9 mouse cellular contexts compared by ENCODE assay signal in the genomic region with DNA sequence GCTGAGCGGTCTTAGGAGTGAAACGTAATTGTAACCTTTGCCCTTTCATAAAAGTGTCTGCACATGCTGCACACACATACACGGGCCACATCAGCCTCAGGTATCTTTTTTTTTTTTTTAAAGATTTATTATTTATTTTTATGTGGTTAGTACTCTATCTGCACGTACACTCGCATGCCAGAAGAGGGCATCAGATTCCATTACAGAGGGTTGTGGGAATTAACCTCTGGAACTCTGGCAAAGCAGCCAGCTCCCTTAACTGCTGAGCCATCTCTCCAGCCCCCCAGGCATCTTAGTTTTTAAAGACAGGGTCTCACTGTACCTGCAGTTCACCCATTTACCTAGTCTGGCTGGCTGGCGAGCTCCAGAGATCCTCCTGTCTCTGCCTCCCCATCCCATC. TPM values are rescaled to one million over a fixed set of nuclear protein-coding genes. Genes with fewer than 3 reads are reported as not detected.
DNase-seq lines count a peak whose midpoint lies in the region; ATAC-seq and TF ChIP-seq lines count a peak whose summit lies in the region.
"Had no signal": no experiment of that assay in that cellular context is flagged by ENCODE, and none has a peak within 500 bp of the region (broad histone marks: within the 10 kb centered on the region; RNA-seq: fewer than 3 reads in every experiment).

No protein-coding gene starts in this region.

- H3K9ac ChIP-seq in kidney, postnatal 0 days (ENCODE audit: low read depth, low read length), result no peak overlapping the region
- H3K9ac ChIP-seq in ES-E14 (ENCODE audit: insufficient read depth, low read depth, low read length, poor library complexity, severe bottlenecking), result 0 out of 2 replicates have a peak overlapping the region, but pooled peaks have one; percentile 6
- no peak overlapping the region for H3K9ac ChIP-seq in limb, embryonic 12.5 days (replicated peaks)

- in situ Hi-C loops in ES-E14 (cut with MboI; ENCODE audit: low sequenced_read_pairs in 2 of 2, unreplicated experiment in 2 of 2), result no loop called here

- peaks cover 3% of the 10 kb centered on the region for H3K4me1 ChIP-seq in kidney, postnatal 0 days (replicated peaks; ENCODE audit: insufficient read depth, low read length)
- peaks cover 2 to 16% of the 10 kb centered on the region in 2 experiments; a peak in 2 of 4 replicates for H3K4me1 ChIP-seq in ES-E14 (ENCODE audit: control insufficient read depth in 2 of 2, insufficient read depth in 2 of 2, low read length in 2 of 2, poor library complexity in 1 of 2)
- peaks cover 17% of the 10 kb centered on the region for H3K4me1 ChIP-seq in limb, embryonic 12.5 days (replicated peaks)

- H3K9me3 ChIP-seq in kidney, postnatal 0 days (replicated peaks; ENCODE audit: low read length), result no peaks in the 10 kb centered on the region
- no peaks in the 10 kb centered on the region for H3K9me3 ChIP-seq in ES-E14 (ENCODE audit: control insufficient read depth, insufficient read depth, low read depth, low read length)
- H3K9me3 ChIP-seq in limb, embryonic 12.5 days, result no peaks in the 10 kb centered on the region; the same call in 1 of the 2 replicates

- H3K27me3 ChIP-seq in kidney, postnatal 0 days (ENCODE audit: insufficient read depth, low read length), result no peaks in the 10 kb centered on the region
- no peaks in the 10 kb centered on the region for H3K27me3 ChIP-seq in limb, embryonic 12.5 days

- no peak for DNase-seq in kidney, postnatal 0 days (ENCODE audit: low spot score)
- no peak for DNase-seq in kidney, adult 9 months
- peak; percentile 61 for DNase-seq in 3T3-L1 (ENCODE audit: low read depth, low spot score)
- no peak for DNase-seq in ES-E14 (ENCODE audit: low read depth, low spot score)
- no peak for DNase-seq in retina, postnatal 1 day
- DNase-seq in yolk sac, embryonic 10.5 days (ENCODE audit: low spot score), result no peak
- DNase-seq: cerebellum, adult 9-10 months; right cerebral cortex, postnatal 4 days had no signal

- H3K4me2 ChIP-seq in kidney, postnatal 0 days (ENCODE audit: low read length), result no peak overlapping the region
- H3K4me2 ChIP-seq in limb, embryonic 12.5 days, result peak overlapping the region; percentile 77; the same call in 1 of the 2 replicates

- 82% methylated on average over 6 of the region's 6 CpGs for WGBS in kidney, postnatal 0 days
- 88% methylated on average over 6 of the region's 6 CpGs for WGBS in limb, embryonic 12.5 days

- peak overlapping the region; percentile 66; the same call in 1 of the 2 replicates for H3K27ac ChIP-seq in kidney, postnatal 0 days
- no peak overlapping the region; the same call in 1 of the 2 replicates for H3K27ac ChIP-seq in ES-E14 (ENCODE audit: insufficient read depth, low read depth, low read length, poor library complexity, severe bottlenecking)
- peak overlapping the region; percentile 87; the same call in 1 of the 2 replicates for H3K27ac ChIP-seq in limb, embryonic 12.5 days

- ATAC-seq in kidney, postnatal 0 days (replicated peaks; ENCODE audit: low FRiP score, low read depth), result no peak
- no peak for ATAC-seq in limb, embryonic 12.5 days (ENCODE audit: insufficient number of reproducible peaks, insufficient read depth, low FRiP score, low TSS enrichment, low read depth)

- no peak overlapping the region for H3K4me3 ChIP-seq in kidney, postnatal 0 days (replicated peaks; ENCODE audit: low read depth, low read length)
- no peak overlapping the region for H3K4me3 ChIP-seq in ES-E14 (ENCODE audit: insufficient read depth in 1 of 2, low read depth in 1 of 2, low read length in 2 of 2, poor library complexity in 1 of 2, severe bottlenecking in 1 of 2)
- H3K4me3 ChIP-seq in limb, embryonic 12.5 days (replicated peaks), result no peak overlapping the region

- 0 out of 2 replicates have a peak, but pooled peaks have one; percentile 8 for TF ChIP-seq CTCF in kidney, postnatal 0 days (IDR thresholded peaks at IDR 0.05; ENCODE audit: low read depth)

- H3K36me3 ChIP-seq in kidney, postnatal 0 days (ENCODE audit: insufficient read depth, low read length), result peaks cover 42% of the 10 kb centered on the region
- peaks cover 22% of the 10 kb centered on the region; the same call in 1 of the 2 replicates for H3K36me3 ChIP-seq in ES-E14 (ENCODE audit: control insufficient read depth, insufficient read depth, low read length, poor library complexity, severe bottlenecking)
- peaks cover 90% of the 10 kb centered on the region for H3K36me3 ChIP-seq in limb, embryonic 12.5 days

TF ChIP-seq in ES-E14, 5 proteins besides CTCF, POLR2A, EP300 and RAD21:
- TF ChIP-seq HCFC1 (IDR thresholded peaks at IDR 0.05; ENCODE audit: borderline replicate concordance, insufficient read depth, low read length), result no peak
- TF ChIP-seq CHD2 (IDR thresholded peaks at IDR 0.05; ENCODE audit: low read depth, low read length), result no peak
- TF ChIP-seq ZC3H11A (IDR thresholded peaks at IDR 0.05; ENCODE audit: borderline replicate concordance, low read depth, low read length), result no peak
- no peak for TF ChIP-seq MAFK (IDR thresholded peaks at IDR 0.05; ENCODE audit: insufficient read depth, low read depth, low read length)
- peak; percentile 41; the same call in 1 of the 2 replicates for TF ChIP-seq ZNF384 (IDR thresholded peaks at IDR 0.05; ENCODE audit: low read depth, low read length)

RNA-seq across cellular contexts. Expression of a gene that starts 11.9 kb away (rescaled TPM):
- polyA plus RNA-seq in kidney, postnatal 0 days (2015; fragmentation: Nextera tagmentation; extraction: Ambion mirVana), result 21.8 and 27.9 TPM in 2 replicates
- total RNA-seq in ES-E14 (2012; rRNA removed), result 36.7 and 61.9 TPM in 2 replicates
- polyA plus RNA-seq in limb, embryonic 12.5 days (2016; fragmentation: Nextera tagmentation; extraction: Ambion mirVana), result 30.7 and 36.2 TPM in 2 replicates

RNA-seq across cellular contexts. Expression of a gene that starts 22.4 kb away (rescaled TPM):
- 0.14 and 0.40 TPM in 2 replicates for polyA plus RNA-seq in kidney, postnatal 0 days (2015; fragmentation: Nextera tagmentation; extraction: Ambion mirVana)
- 4.6 and 5.1 TPM in 2 replicates for total RNA-seq in ES-E14 (2012; rRNA removed)
- 1.4 and 2.2 TPM in 2 replicates for polyA plus RNA-seq in limb, embryonic 12.5 days (2016; fragmentation: Nextera tagmentation; extraction: Ambion mirVana)

RNA-seq across cellular contexts. Expression of a gene that starts 22.6 kb away (rescaled TPM):
- 167 and 194 TPM in 2 replicates for polyA plus RNA-seq in kidney, postnatal 0 days (2015; fragmentation: Nextera tagmentation; extraction: Ambion mirVana)
- 206 and 212 TPM in 2 replicates for total RNA-seq in ES-E14 (2012; rRNA removed)
- polyA plus RNA-seq in limb, embryonic 12.5 days (2016; fragmentation: Nextera tagmentation; extraction: Ambion mirVana), result 330 and 336 TPM in 2 replicates
